Mouse (Mus musculus) left cerebral cortex, adult 11 months (tissue): Measurements from ENCODE around the gene Mlip.

Source experiments
- DNase-seq: peaks from one replicate; pipeline ENCODE4 v3.0.0; 2022; ENCODE audit warnings: low spot score

Gene Mlip

GRCm38 (mm10) chr9:77347704-77348103, 5.1 kb downstream of the Mlip start:
- DNase-seq = no peak

GRCm38 (mm10) chr9:77344318-77344717, 8.5 kb downstream of the Mlip start:
- DNase-seq = no peak

- DNase-seq = peak; percentile 35
These were observed 12.5 kb downstream of the Mlip start for GRCm38 (mm10) chr9:77340159-77340862.

GRCm38 (mm10) chr9:77339571-77340148, 13.1 kb downstream of the Mlip start:
- no peak for DNase-seq

- no peak for DNase-seq
These were observed 17.4 kb downstream of the Mlip start for GRCm38 (mm10) chr9:77335370-77335769.

- no peak for DNase-seq
These were observed 34.4 kb downstream of the Mlip start for GRCm38 (mm10) chr9:77318346-77318745.

GRCm38 (mm10) chr9:77310548-77310947, 42.2 kb downstream of the Mlip start:
- DNase-seq = no peak

GRCm38 (mm10) chr9:77305417-77305816, 47.4 kb downstream of the Mlip start:
- DNase-seq = no peak

- DNase-seq = no peak
These were observed 50.4 kb downstream of the Mlip start for GRCm38 (mm10) chr9:77302340-77302739.

GRCm38 (mm10) chr9:77287958-77288357, 64.8 kb downstream of the Mlip start:
- no peak for DNase-seq

- DNase-seq = no peak
These were observed 73.4 kb downstream of the Mlip start for GRCm38 (mm10) chr9:77279371-77279770.

- DNase-seq = no peak
These were observed 74.7 kb downstream of the Mlip start for GRCm38 (mm10) chr9:77278055-77278454.

GRCm38 (mm10) chr9:77277270-77277669, 75.5 kb downstream of the Mlip start:
- no peak for DNase-seq

GRCm38 (mm10) chr9:77276451-77277154, 76.2 kb downstream of the Mlip start:
- DNase-seq = no peak

- no peak for DNase-seq
These were observed 80.0 kb downstream of the Mlip start for GRCm38 (mm10) chr9:77272727-77273126.

GRCm38 (mm10) chr9:77265268-77266017, 87.3 kb downstream of the Mlip start:
- peak; percentile 64 for DNase-seq

GRCm38 (mm10) chr9:77259052-77259451, 93.7 kb downstream of the Mlip start:
- no peak for DNase-seq

- no peak for DNase-seq
These were observed 94.5 kb downstream of the Mlip start for GRCm38 (mm10) chr9:77258265-77258664.

GRCm38 (mm10) chr9:77254514-77254913, 98.3 kb downstream of the Mlip start:
- DNase-seq = no peak

GRCm38 (mm10) chr9:77252761-77253160, 100.0 kb downstream of the Mlip start:
- no peak for DNase-seq

GRCm38 (mm10) chr9:77252134-77252533, 100.6 kb downstream of the Mlip start:
- DNase-seq = peak; percentile 33

GRCm38 (mm10) chr9:77251511-77252112, 101.2 kb downstream of the Mlip start:
- DNase-seq = peak; percentile 13
